ENCODE assay signal across 8 mouse cellular contexts in the genomic region with DNA sequence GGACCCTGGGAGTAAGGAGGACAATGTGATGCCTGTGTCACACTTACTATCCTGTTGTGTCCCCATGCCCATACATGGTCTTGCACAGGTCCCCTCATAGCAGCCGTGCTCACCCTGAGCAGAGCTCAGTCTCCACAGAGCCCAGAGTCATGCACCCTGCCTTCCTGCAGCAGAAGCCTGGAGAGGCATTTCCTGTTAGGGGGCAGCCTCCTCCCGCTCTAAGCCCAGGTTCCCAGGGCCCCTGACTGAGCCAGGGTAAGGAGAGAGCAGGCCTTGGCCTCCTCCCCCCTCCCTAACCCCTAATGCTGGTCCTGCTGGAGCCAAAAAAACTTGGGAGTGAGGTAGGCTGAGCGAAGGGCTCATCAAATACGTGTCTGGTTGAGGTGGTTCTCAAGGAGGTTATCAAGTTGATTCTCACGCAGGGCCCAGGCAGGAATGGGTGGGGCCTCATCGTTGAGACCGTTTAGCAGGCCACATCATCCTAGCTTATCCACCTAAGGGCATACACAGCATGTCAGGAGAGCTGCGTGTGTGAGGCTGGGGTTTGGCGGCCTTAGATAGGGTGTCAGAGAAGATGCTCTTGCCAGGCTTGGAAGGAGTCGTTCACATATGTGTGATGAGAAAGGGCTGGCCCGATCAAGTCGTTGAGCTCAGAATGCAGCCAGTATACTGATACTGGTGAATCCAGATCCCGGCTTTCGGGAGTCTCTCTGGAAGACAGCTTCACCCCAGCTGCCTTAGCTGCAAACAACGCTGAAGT. TPM values are rescaled to one million over a fixed set of nuclear protein-coding genes. Genes with fewer than 3 reads are reported as not detected.
DNase-seq lines count a peak whose midpoint lies in the region; ATAC-seq and TF ChIP-seq lines count a peak whose summit lies in the region.

No protein-coding gene starts in this region.

- peak overlapping the region; percentile 6; the same call in 1 of the 2 replicates for H3K4me3 ChIP-seq in kidney, adult 2 months (ENCODE audit: insufficient read depth, low read depth, low read length)
- H3K4me3 ChIP-seq in embryonic facial prominence, embryonic 10.5 days, result peak overlapping the region; percentile 69
- H3K4me3 ChIP-seq in hindbrain, embryonic 14.5 days (replicated peaks; ENCODE audit: low read length), result peak overlapping the region; percentile 31; the same call in 1 of the 2 replicates
- H3K4me3 ChIP-seq in midbrain, embryonic 11.5 days (ENCODE audit: low read depth, low read length), result peak overlapping the region; percentile 33

- no peaks in the 10 kb centered on the region for H3K27me3 ChIP-seq in kidney, adult 2 months (replicated peaks; ENCODE audit: control insufficient read depth, insufficient read depth, low read length)
- peaks cover 51% of the 10 kb centered on the region for H3K27me3 ChIP-seq in embryonic facial prominence, embryonic 10.5 days (replicated peaks; ENCODE audit: low read depth, poor library complexity, severe bottlenecking)
- peaks cover 21% of the 10 kb centered on the region; the same call in 1 of the 2 replicates for H3K27me3 ChIP-seq in hindbrain, embryonic 14.5 days (ENCODE audit: control insufficient read depth, insufficient read depth, low read length)
- peaks cover 39% of the 10 kb centered on the region for H3K27me3 ChIP-seq in midbrain, embryonic 11.5 days (ENCODE audit: control insufficient read depth, insufficient read depth, low read length)

- H3K27ac ChIP-seq in kidney, adult 2 months (ENCODE audit: insufficient read depth, low read depth, low read length), result peak overlapping the region; percentile 9; the same call in 1 of the 2 replicates
- H3K27ac ChIP-seq in embryonic facial prominence, embryonic 10.5 days (replicated peaks), result peak overlapping the region; percentile 93
- no peak overlapping the region for H3K27ac ChIP-seq in hindbrain, embryonic 14.5 days
- no peak overlapping the region for H3K27ac ChIP-seq in midbrain, embryonic 11.5 days (ENCODE audit: low read depth, low read length)

- no peak for TF ChIP-seq CTCF in kidney, adult 2 months (conservative IDR thresholded peaks at IDR 0.05; ENCODE audit: insufficient read depth, insufficient read length, low read depth, low read length)

- 22% methylated on average over 15 of the region's 15 CpGs for WGBS in kidney, adult 2 months
- 6% methylated on average over 15 of the region's 15 CpGs for WGBS in embryonic facial prominence, embryonic 10.5 days
- WGBS in hindbrain, embryonic 14.5 days, result 11% methylated on average over 15 of the region's 15 CpGs
- 8% methylated on average over 15 of the region's 15 CpGs for WGBS in midbrain, embryonic 11.5 days

- peak overlapping the region; percentile 64 for H3K4me2 ChIP-seq in hindbrain, embryonic 14.5 days (replicated peaks)
- H3K4me2 ChIP-seq in midbrain, embryonic 11.5 days, result peak overlapping the region; percentile 78

- peak overlapping the region; percentile 52; the same call in 1 of the 2 replicates for H3K9ac ChIP-seq in hindbrain, embryonic 14.5 days
- peak overlapping the region; percentile 56; the same call in 1 of the 2 replicates for H3K9ac ChIP-seq in midbrain, embryonic 11.5 days (ENCODE audit: low read length)

- H3K4me1 ChIP-seq in kidney, adult 2 months (ENCODE audit: control insufficient read depth, insufficient read depth, low read length), result no peaks in the 10 kb centered on the region; the same call in 1 of the 2 replicates
- peaks cover 78% of the 10 kb centered on the region for H3K4me1 ChIP-seq in embryonic facial prominence, embryonic 10.5 days
- H3K4me1 ChIP-seq in hindbrain, embryonic 14.5 days (replicated peaks; ENCODE audit: control insufficient read depth, insufficient read depth, low read length), result peaks cover 22% of the 10 kb centered on the region
- H3K4me1 ChIP-seq in midbrain, embryonic 11.5 days (ENCODE audit: control insufficient read depth, insufficient read depth, low read length), result peaks cover 20% of the 10 kb centered on the region

- DNase-seq in kidney, adult 2 months, result peak; percentile 21
- no peak for DNase-seq in kidney, postnatal 10 days
- peak; percentile 60 for DNase-seq in embryonic facial prominence, embryonic 10.5 days (ENCODE audit: low spot score)
- DNase-seq in hindbrain, embryonic 14.5 days (ENCODE audit: low spot score), result no peak
- peak; percentile 92 for DNase-seq in midbrain, embryonic 11.5 days (ENCODE audit: low spot score, missing footprints)
- DNase-seq in left cerebral cortex, postnatal 36 days (ENCODE audit: low spot score in 2 of 2), result no peak
- no peak for DNase-seq in right cerebral cortex, postnatal 25 days
- no peak for DNase-seq in cerebellum, adult 11-12 months

- no peaks in the 10 kb centered on the region for H3K9me3 ChIP-seq in embryonic facial prominence, embryonic 10.5 days
- H3K9me3 ChIP-seq in hindbrain, embryonic 14.5 days (ENCODE audit: control insufficient read depth, low read length), result no peaks in the 10 kb centered on the region
- no peaks in the 10 kb centered on the region for H3K9me3 ChIP-seq in midbrain, embryonic 11.5 days (ENCODE audit: control insufficient read depth, low read length)

- ATAC-seq in hindbrain, embryonic 14.5 days (ENCODE audit: low FRiP score), result no peak
- ATAC-seq in midbrain, embryonic 11.5 days (ENCODE audit: low FRiP score), result no peak

- TF ChIP-seq POLR2A in kidney, adult 2 months (IDR thresholded peaks at IDR 0.05; ENCODE audit: low read depth, low read length), result no peak

- no peaks in the 10 kb centered on the region for H3K36me3 ChIP-seq in kidney, adult 2 months (ENCODE audit: control insufficient read depth, insufficient read depth, low read length)
- H3K36me3 ChIP-seq in embryonic facial prominence, embryonic 10.5 days (replicated peaks), result no peaks in the 10 kb centered on the region
- no peaks in the 10 kb centered on the region for H3K36me3 ChIP-seq in hindbrain, embryonic 14.5 days (replicated peaks; ENCODE audit: control insufficient read depth, insufficient read depth)
- no peaks in the 10 kb centered on the region for H3K36me3 ChIP-seq in midbrain, embryonic 11.5 days (ENCODE audit: control insufficient read depth, insufficient read depth, low read length)

- intact Hi-C loops in left cerebral cortex, postnatal 36 days (cut with DNase I), result no loop called here

RNA-seq across cellular contexts. Expression of a gene that starts 0.7 kb away (rescaled TPM):
- polyA plus RNA-seq in kidney, adult 2 months (2012; rRNA removed), result 10.7 and 10.8 TPM in 2 replicates
- 32.3 and 37.0 TPM in 2 replicates for polyA plus RNA-seq in embryonic facial prominence, embryonic 10.5 days (2016; fragmentation: Nextera tagmentation; extraction: Ambion mirVana)
- 23.8 and 26.4 TPM in 2 replicates for polyA plus RNA-seq in hindbrain, embryonic 14.5 days (2014; fragmentation: Nextera tagmentation; extraction: Ambion mirVana)
- 26.7 and 32.2 TPM in 2 replicates for polyA plus RNA-seq in midbrain, embryonic 11.5 days (2014; fragmentation: Nextera tagmentation; extraction: Ambion mirVana)
- 1 to 10 TPM; 4.6 to 5.1 TPM for total RNA-seq in left cerebral cortex, postnatal 36 days (2021)

RNA-seq across cellular contexts. Expression of a gene that starts 16.9 kb away (rescaled TPM):
- 2.8 and 4.7 TPM in 2 replicates for polyA plus RNA-seq in kidney, adult 2 months (2012; rRNA removed)
- polyA plus RNA-seq in embryonic facial prominence, embryonic 10.5 days (2016; fragmentation: Nextera tagmentation; extraction: Ambion mirVana), result 2.4 and 3.2 TPM in 2 replicates
- polyA plus RNA-seq in hindbrain, embryonic 14.5 days (2014; fragmentation: Nextera tagmentation; extraction: Ambion mirVana), result 1.1 and 1.4 TPM in 2 replicates
- 0.63 and 1.4 TPM in 2 replicates for polyA plus RNA-seq in midbrain, embryonic 11.5 days (2014; fragmentation: Nextera tagmentation; extraction: Ambion mirVana)
- 10 to 100 TPM; 70.3 to 88.1 TPM for total RNA-seq in left cerebral cortex, postnatal 36 days (2021)

RNA-seq across cellular contexts. Expression of a gene that starts 18.1 kb away (rescaled TPM):
- 4.9 and 5.6 TPM in 2 replicates for polyA plus RNA-seq in kidney, adult 2 months (2012; rRNA removed)
- polyA plus RNA-seq in embryonic facial prominence, embryonic 10.5 days (2016; fragmentation: Nextera tagmentation; extraction: Ambion mirVana), result 1.4 and 1.9 TPM in 2 replicates
- 20.7 and 23.8 TPM in 2 replicates for polyA plus RNA-seq in hindbrain, embryonic 14.5 days (2014; fragmentation: Nextera tagmentation; extraction: Ambion mirVana)
- 1.3 TPM in 2 replicates for polyA plus RNA-seq in midbrain, embryonic 11.5 days (2014; fragmentation: Nextera tagmentation; extraction: Ambion mirVana)
- total RNA-seq in left cerebral cortex, postnatal 36 days (2021), result 100 to 1,000 TPM; 152 to 188 TPM

RNA-seq across cellular contexts. Expression of a gene that starts 21.1 kb away (rescaled TPM):
- 258 and 297 TPM in 2 replicates for polyA plus RNA-seq in kidney, adult 2 months (2012; rRNA removed)
- 70.5 and 73.4 TPM in 2 replicates for polyA plus RNA-seq in embryonic facial prominence, embryonic 10.5 days (2016; fragmentation: Nextera tagmentation; extraction: Ambion mirVana)
- polyA plus RNA-seq in hindbrain, embryonic 14.5 days (2014; fragmentation: Nextera tagmentation; extraction: Ambion mirVana), result 62.4 and 72.6 TPM in 2 replicates
- polyA plus RNA-seq in midbrain, embryonic 11.5 days (2014; fragmentation: Nextera tagmentation; extraction: Ambion mirVana), result 70.4 and 80.6 TPM in 2 replicates
- 10 to 100 TPM; 24.8 to 26.1 TPM for total RNA-seq in left cerebral cortex, postnatal 36 days (2021)

RNA-seq across cellular contexts. Expression of a gene that starts 26.1 kb away (rescaled TPM):
- polyA plus RNA-seq in kidney, adult 2 months (2012; rRNA removed), result 36.5 and 38.7 TPM in 2 replicates
- 72.6 and 82.4 TPM in 2 replicates for polyA plus RNA-seq in embryonic facial prominence, embryonic 10.5 days (2016; fragmentation: Nextera tagmentation; extraction: Ambion mirVana)
- 28.6 and 29.5 TPM in 2 replicates for polyA plus RNA-seq in hindbrain, embryonic 14.5 days (2014; fragmentation: Nextera tagmentation; extraction: Ambion mirVana)
- 66.1 and 68.4 TPM in 2 replicates for polyA plus RNA-seq in midbrain, embryonic 11.5 days (2014; fragmentation: Nextera tagmentation; extraction: Ambion mirVana)
- total RNA-seq in left cerebral cortex, postnatal 36 days (2021), result 10 to 100 TPM; 22.7 to 25.6 TPM

Comparison
In these comparisons a context has a peak if more than half of its experiments do, and no peak if none do; other contexts are left out.
1. DNase-seq: peak in kidney, adult 2 months (single experiment), embryonic facial prominence, embryonic 10.5 days (single experiment) and midbrain, embryonic 11.5 days (single experiment); none in kidney, postnatal 10 days (single experiment), hindbrain, embryonic 14.5 days (single experiment), left cerebral cortex, postnatal 36 days (0 of 2), right cerebral cortex, postnatal 25 days (single experiment) and cerebellum, adult 11-12 months (single experiment).
2. H3K27ac ChIP-seq: peak in kidney, adult 2 months (single experiment) and embryonic facial prominence, embryonic 10.5 days (single experiment); none in hindbrain, embryonic 14.5 days (single experiment) and midbrain, embryonic 11.5 days (single experiment).
3. H3K4me3 ChIP-seq: peak in every context shown above with its lines; median percentile 69 in embryonic facial prominence, embryonic 10.5 days; 33 in midbrain, embryonic 11.5 days; 31 in hindbrain, embryonic 14.5 days; 6 in kidney, adult 2 months.